In genomic region chr1:178072798-178073197, GRCm38 (mm10) we compare ENCODE assay signal across 7 mouse cellular contexts.
DNase-seq lines count a peak whose midpoint lies in the region; ATAC-seq and TF ChIP-seq lines count a peak whose summit lies in the region.
"Not testable (repeated sequence)": the region's sequence is repeated elsewhere in the genome, so short reads cannot be mapped to it uniquely, and the experiment has no call there.

No protein-coding gene starts in this region.

- TF ChIP-seq POLR2A in ES-Bruce4 (IDR thresholded peaks at IDR 0.05; ENCODE audit: insufficient read depth, low read length); bone marrow, adult 2 months (IDR thresholded peaks at IDR 0.05; ENCODE audit: borderline replicate concordance, control insufficient read depth, low read depth, low read length); testis, adult 2 months (IDR thresholded peaks at IDR 0.05; ENCODE audit: control insufficient read depth, low read depth, low read length): not testable (repeated sequence)

- not testable (repeated sequence) for H3K36me3 ChIP-seq in ES-Bruce4 (ENCODE audit: control insufficient read depth, insufficient read depth, low read length, poor library complexity, severe bottlenecking); hindbrain, embryonic 11.5 days (ENCODE audit: control insufficient read depth, insufficient read depth, low read length); lung, postnatal 0 days (ENCODE audit: insufficient read depth, low read length); testis, adult 2 months (ENCODE audit: control insufficient read depth, insufficient read depth, low read length)

- H3K27me3 ChIP-seq in ES-Bruce4 (ENCODE audit: control insufficient read depth, insufficient read depth, low read length, poor library complexity, severe bottlenecking); hindbrain, embryonic 11.5 days (ENCODE audit: control insufficient read depth, insufficient read depth, low read length); lung, postnatal 0 days (replicated peaks; ENCODE audit: insufficient read depth, low read length); testis, adult 2 months (ENCODE audit: control insufficient read depth, insufficient read depth, low read length): not testable (repeated sequence)

- intact Hi-C loops in left cerebral cortex, postnatal 4 days (cut with DNase I), result not testable (repeated sequence)

- H3K4me2 ChIP-seq in hindbrain, embryonic 11.5 days (replicated peaks; ENCODE audit: low read depth, low read length); lung, postnatal 0 days (replicated peaks; ENCODE audit: low read depth, low read length): not testable (repeated sequence)

- WGBS in bone marrow, adult 2 months, result 60% methylated on average over 4 of the region's 4 CpGs
- 49% methylated on average over 4 of the region's 4 CpGs for WGBS in hindbrain, embryonic 11.5 days
- whole genome bisulfite sequencing in lung, postnatal 0 days, result 64% methylated on average over 4 of the region's 4 CpGs

- TF ChIP-seq EP300 in ES-Bruce4 (IDR thresholded peaks at IDR 0.05; ENCODE audit: insufficient read depth, low read depth, low read length); lung, postnatal 0 days (IDR thresholded peaks at IDR 0.05): not testable (repeated sequence)

- H3K9me3 ChIP-seq in ES-Bruce4 (replicated peaks; ENCODE audit: control insufficient read depth, insufficient read depth, low read length, poor library complexity, severe bottlenecking); hindbrain, embryonic 11.5 days (ENCODE audit: control insufficient read depth, low read length); lung, postnatal 0 days (ENCODE audit: low read length): not testable (repeated sequence)

- H3K4me3 ChIP-seq in ES-Bruce4 (ENCODE audit: low read depth, low read length); bone marrow, adult 2 months (replicated peaks; ENCODE audit: control insufficient read depth, low read depth, low read length); hindbrain, embryonic 11.5 days (ENCODE audit: low read depth, low read length); lung, postnatal 0 days (ENCODE audit: low read depth, low read length); testis, adult 2 months (ENCODE audit: control insufficient read depth, low read depth, low read length): not testable (repeated sequence)

- H3K9ac ChIP-seq in ES-Bruce4 (ENCODE audit: low read depth, poor library complexity, severe bottlenecking); hindbrain, embryonic 11.5 days (ENCODE audit: low read depth, low read length); lung, postnatal 0 days (replicated peaks; ENCODE audit: low read depth): not testable (repeated sequence)

- TF ChIP-seq CTCF in ES-Bruce4 (IDR thresholded peaks at IDR 0.05; ENCODE audit: low read depth, low read length), result peak; percentile 39
- TF ChIP-seq CTCF in bone marrow, adult 2 months (IDR thresholded peaks at IDR 0.05; ENCODE audit: control insufficient read depth, insufficient read depth, low read length), result 0 out of 2 replicates have a peak, but pooled peaks have one; percentile 17
- peak; percentile 18 for TF ChIP-seq CTCF in lung, postnatal 0 days (IDR thresholded peaks at IDR 0.05)
- TF ChIP-seq CTCF in testis, adult 2 months (IDR thresholded peaks at IDR 0.05; ENCODE audit: control insufficient read depth, insufficient read depth, insufficient replicate concordance, low read depth, low read length), result peak; percentile 18; the same call in 1 of the 2 replicates

- H3K27ac ChIP-seq in ES-Bruce4 (ENCODE audit: insufficient read depth, low read length); bone marrow, adult 2 months (ENCODE audit: control insufficient read depth, insufficient read depth, low read depth, low read length, poor library complexity); hindbrain, embryonic 11.5 days (ENCODE audit: low read depth, low read length); lung, postnatal 0 days (ENCODE audit: low read length); testis, adult 2 months (ENCODE audit: control insufficient read depth, insufficient read depth, low read depth, low read length): not testable (repeated sequence)

- H3K4me1 ChIP-seq in ES-Bruce4 (ENCODE audit: control insufficient read depth, insufficient read depth, low read length); bone marrow, adult 2 months (ENCODE audit: control insufficient read depth, insufficient read depth, low read length); hindbrain, embryonic 11.5 days (replicated peaks; ENCODE audit: control insufficient read depth, insufficient read depth, low read length); lung, postnatal 0 days (ENCODE audit: insufficient read depth, low read depth, low read length); testis, adult 2 months (ENCODE audit: control insufficient read depth, insufficient read depth, low read length): not testable (repeated sequence)

- peak; percentile 6 for DNase-seq in embryo, embryonic 10.5 days (ENCODE audit: low spot score)
- DNase-seq in hindbrain, embryonic 11.5 days (ENCODE audit: low spot score), result peak; percentile 10
- peak; percentile 3 for DNase-seq in left cerebral cortex, postnatal 4 days
- not testable (repeated sequence) for DNase-seq in lung, postnatal 0 days (ENCODE audit: low spot score)

- not testable (repeated sequence) for ATAC-seq in hindbrain, embryonic 11.5 days (ENCODE audit: low FRiP score); lung, postnatal 0 days
